Mouse (Mus musculus): Measurements from ENCODE around the gene Fermt1.

- TF ChIP-seq CTCF (IDR thresholded peaks at IDR 0.05) (no peak), POLR2A (IDR thresholded peaks at IDR 0.05; ENCODE audit: insufficient read depth, low read depth, low read length) (no peak)
Measured at GRCm38 (mm10) chr2:132879261-132880044, 66.3 kb downstream of the Fermt1 start.

Measured in heart, adult 2 months (tissue).